ENCODE assay signal across 25 mouse cellular contexts in the genomic region with DNA sequence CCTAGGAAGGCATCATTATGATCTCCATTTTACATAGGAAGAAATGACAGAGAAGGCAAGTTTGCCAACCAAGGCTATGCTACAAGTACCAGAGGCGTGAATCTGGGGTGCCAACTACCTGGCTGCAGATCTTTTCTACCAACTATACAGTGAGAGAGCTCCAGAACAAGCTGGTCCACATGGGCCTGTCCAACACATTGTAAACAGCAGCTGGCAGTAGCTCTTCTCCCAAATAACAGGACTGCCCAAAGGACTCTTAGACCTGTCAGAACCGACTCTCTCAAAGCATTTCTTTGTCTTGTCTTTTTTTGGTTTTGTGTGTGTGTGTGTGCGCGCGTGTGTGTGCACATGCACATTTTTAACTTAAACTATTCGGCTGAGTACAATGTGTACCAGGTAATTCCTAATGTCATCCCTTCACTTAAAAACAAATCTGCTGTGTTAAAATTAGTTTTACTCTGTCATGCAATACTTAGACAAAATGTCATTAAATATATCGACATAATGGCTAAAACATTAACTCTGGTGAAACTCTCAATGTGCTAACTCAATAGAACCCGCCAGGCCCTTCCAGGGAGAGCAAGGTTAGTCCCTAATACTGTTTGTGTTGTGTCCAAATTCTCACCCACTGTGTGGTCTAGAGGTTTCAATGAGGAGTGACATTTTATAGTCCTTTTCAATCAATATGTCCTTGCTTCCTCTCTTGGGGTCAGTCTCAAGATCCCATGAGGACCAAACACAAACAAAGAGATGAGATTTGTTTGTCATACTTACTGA.
DNase-seq lines count a peak whose midpoint lies in the region; ATAC-seq and TF ChIP-seq lines count a peak whose summit lies in the region.
"Had no signal": no experiment of that assay in that cellular context is flagged by ENCODE, and none has a peak within 500 bp of the region (broad histone marks: within the 10 kb centered on the region; RNA-seq: fewer than 3 reads in every experiment).

No protein-coding gene starts in this region.

- peaks cover 19% of the 10 kb centered on the region for H3K4me1 ChIP-seq in heart, embryonic 11.5 days (ENCODE audit: control insufficient read depth, insufficient read depth, low read length)
- H3K4me1 ChIP-seq in liver, adult 2 months (ENCODE audit: control insufficient read depth, insufficient read depth, low read length), result peaks cover 33% of the 10 kb centered on the region
- H3K4me1 ChIP-seq in thymus, adult 2 months (replicated peaks; ENCODE audit: control insufficient read depth, insufficient read depth, low read length), result peaks cover 14% of the 10 kb centered on the region

- no peak overlapping the region for H3K4me3 ChIP-seq in heart, embryonic 11.5 days (ENCODE audit: low read depth, low read length)
- no peak overlapping the region for H3K4me3 ChIP-seq in liver, adult 2 months (ENCODE audit: insufficient read depth, low read depth, low read length)
- H3K4me3 ChIP-seq in thymus, adult 2 months (ENCODE audit: control insufficient read depth, insufficient read depth, low read length), result no peak overlapping the region
- H3K4me3 ChIP-seq: embryonic facial prominence, embryonic 12.5 days; embryonic facial prominence, embryonic 15.5 days; heart, adult 2 months; heart, embryonic 10.5 days; hindbrain, embryonic 12.5 days; hindbrain, embryonic 15.5 days had no signal

- no peak for TF ChIP-seq CTCF in liver, adult 2 months (IDR thresholded peaks at IDR 0.05; ENCODE audit: low read depth, low read length)
- no peak for TF ChIP-seq CTCF in thymus, adult 2 months (IDR thresholded peaks at IDR 0.05; ENCODE audit: borderline replicate concordance, control insufficient read depth, extremely low read depth, insufficient read depth, low read length, poor library complexity)

- H3K27me3 ChIP-seq in heart, embryonic 11.5 days (ENCODE audit: control insufficient read depth, insufficient read depth, low read length), result no peaks in the 10 kb centered on the region
- no peaks in the 10 kb centered on the region for H3K27me3 ChIP-seq in liver, adult 2 months (ENCODE audit: control insufficient read depth, insufficient read depth, low read length)
- H3K27me3 ChIP-seq in thymus, adult 2 months (ENCODE audit: control insufficient read depth, insufficient read depth, low read length), result no peaks in the 10 kb centered on the region
- H3K27me3 ChIP-seq: embryonic facial prominence, embryonic 12.5 days; embryonic facial prominence, embryonic 15.5 days; hindbrain, embryonic 12.5 days; hindbrain, embryonic 15.5 days; Patski had no signal

- peaks cover 11% of the 10 kb centered on the region for H3K79me2 ChIP-seq in liver, adult 2 months (ENCODE audit: control insufficient read depth, insufficient read depth, low read length)

- no peaks in the 10 kb centered on the region for H3K9me3 ChIP-seq in heart, embryonic 11.5 days (replicated peaks; ENCODE audit: control insufficient read depth, low read length)
- H3K9me3 ChIP-seq: embryonic facial prominence, embryonic 12.5 days; embryonic facial prominence, embryonic 15.5 days; G1E; heart, embryonic 10.5 days; hindbrain, embryonic 12.5 days; hindbrain, embryonic 15.5 days had no signal

- no peak overlapping the region for H3K4me2 ChIP-seq in heart, embryonic 11.5 days
- H3K4me2 ChIP-seq: embryonic facial prominence, embryonic 12.5 days; embryonic facial prominence, embryonic 15.5 days; hindbrain, embryonic 12.5 days; hindbrain, embryonic 15.5 days had no signal

- ATAC-seq in heart, embryonic 11.5 days (replicated peaks; ENCODE audit: insufficient number of reproducible peaks, low FRiP score, low TSS enrichment), result no peak
- ATAC-seq: forebrain, embryonic 14.5 days; forebrain, postnatal 0 days; Patski had no signal

- DNase-seq in heart, adult 11 months, result peak; percentile 57
- DNase-seq in liver, adult 2 months (ENCODE audit: extremely low read depth, low read depth, low spot score), result peak; percentile 96
- DNase-seq in liver (no peak), adipocyte (ENCODE audit: low spot score) (no peak)
- DNase-seq in thymus, adult 2 months, result no peak
- DNase-seq in thymus, postnatal 14 days, result no peak
- DNase-seq in urinary bladder, postnatal 36 days (ENCODE audit: low spot score in 2 of 2), result no peak
- DNase-seq: adrenal gland, adult 2 months; adrenal gland, postnatal 14 days; cerebellum, adult 11 months; cerebellum, adult 2 months; cerebellum, adult 9-11 months; cerebellum, postnatal 25 days; forebrain, postnatal 0 days; gastrocnemius, postnatal 25 days; heart, adult 2 months had no signal

- no peak overlapping the region for H3K27ac ChIP-seq in heart, embryonic 11.5 days (ENCODE audit: low read depth, low read length)
- peak overlapping the region; percentile 79 for H3K27ac ChIP-seq in liver, adult 2 months (replicated peaks; ENCODE audit: insufficient read depth, low read depth, low read length)
- peak overlapping the region; percentile 75 for H3K27ac ChIP-seq in thymus, adult 2 months (ENCODE audit: control insufficient read depth, insufficient read depth, low read length)
- H3K27ac ChIP-seq: embryonic facial prominence, embryonic 12.5 days; embryonic facial prominence, embryonic 15.5 days; heart, adult 2 months; heart, embryonic 10.5 days; hindbrain, embryonic 12.5 days; hindbrain, embryonic 15.5 days had no signal

- 90% methylated on average over 8 of the region's 8 CpGs for WGBS in heart, embryonic 11.5 days (ENCODE audit: insufficient replicate concordance)
- 39% methylated on average over 8 of the region's 8 CpGs for WGBS in liver, adult 2 months
- 94% methylated on average over 8 of the region's 8 CpGs for WGBS in thymus, adult 2 months

- TF ChIP-seq POLR2A in liver, adult 2 months (IDR thresholded peaks at IDR 0.05; ENCODE audit: extremely low read depth, insufficient read depth, low read length), result no peak
- TF ChIP-seq POLR2A in thymus, adult 2 months (IDR thresholded peaks at IDR 0.05; ENCODE audit: control insufficient read depth, extremely low read depth, insufficient read depth, low read length, poor library complexity), result no peak

- H3K36me3 ChIP-seq in heart, embryonic 11.5 days (ENCODE audit: control insufficient read depth, insufficient read depth, low read length), result no peaks in the 10 kb centered on the region
- H3K36me3 ChIP-seq in liver, adult 2 months (ENCODE audit: control insufficient read depth, insufficient read depth, low read length), result no peaks in the 10 kb centered on the region
- no peaks in the 10 kb centered on the region for H3K36me3 ChIP-seq in thymus, adult 2 months (ENCODE audit: control insufficient read depth, insufficient read depth, low read length)
- H3K36me3 ChIP-seq: embryonic facial prominence, embryonic 12.5 days; embryonic facial prominence, embryonic 15.5 days; G1E; heart, embryonic 10.5 days; hindbrain, embryonic 12.5 days; hindbrain, embryonic 15.5 days had no signal

- no peak overlapping the region for H3K9ac ChIP-seq in heart, embryonic 11.5 days (ENCODE audit: low read depth, low read length)
- peak overlapping the region; percentile 3; the same call in 1 of the 2 replicates for H3K9ac ChIP-seq in liver, adult 2 months (ENCODE audit: low read depth, low read length)
- H3K9ac ChIP-seq: embryonic facial prominence, embryonic 12.5 days; embryonic facial prominence, embryonic 15.5 days; forebrain, postnatal 0 days; hindbrain, embryonic 12.5 days; hindbrain, embryonic 15.5 days had no signal

Comparison
In these comparisons a context has a peak if more than half of its experiments do, and no peak if none do; other contexts are left out.
1. DNase-seq: peak in heart, adult 11 months (single experiment) and liver, adult 2 months (single experiment); none in liver (single experiment), thymus, adult 2 months (single experiment), thymus, postnatal 14 days (single experiment), urinary bladder, postnatal 36 days (0 of 2) and adipocyte (single experiment).